Mouse (Mus musculus) small intestine, adult 2 months (tissue): ENCODE measurements around the gene Ctsw. TPM values are rescaled to one million over a fixed set of nuclear protein-coding genes. Genes with fewer than 3 reads are reported as not detected.

ENCODE experiments used
- H3K27ac ChIP-seq: fragments of 200-500 bp; 2 replicates; pipeline ENCODE4 v1.5.1; 2012; ENCODE audit warnings: low read depth, low read length, control low read depth, inconsistent platforms; ENCODE audit not compliant: insufficient read depth
- H3K27me3 ChIP-seq: fragments of 200-500 bp; 2 replicates; pipeline ENCODE4 v1.6.1; 2012; ENCODE audit warnings: mild to moderate bottlenecking, moderate library complexity, low read length, inconsistent platforms; ENCODE audit not compliant: control insufficient read depth, insufficient read depth
- H3K36me3 ChIP-seq: fragments of 200-500 bp; 2 replicates; pipeline ENCODE4 v1.6.1; 2012; ENCODE audit warnings: mild to moderate bottlenecking, low read length, control low read depth, inconsistent platforms; ENCODE audit not compliant: control insufficient read depth, insufficient read depth
- H3K4me1 ChIP-seq: fragments of 200-500 bp; 2 replicates; pipeline ENCODE4 v1.6.1; 2012; ENCODE audit warnings: low read length, inconsistent platforms, mixed read lengths; ENCODE audit not compliant: control insufficient read depth, insufficient read depth, insufficient read length
- H3K4me3 ChIP-seq: fragments of 200-500 bp; 2 replicates; pipeline ENCODE4 v1.5.1; 2012; ENCODE audit warnings: low read depth, mild to moderate bottlenecking, control low read depth, inconsistent platforms, low read length, moderate library complexity
- CTCF ChIP-seq: fragments of 200-500 bp; IDR thresholded peaks from 2 replicates; pipeline ENCODE4 v1.5.1; 2012; ENCODE audit warnings: low read depth, mild to moderate bottlenecking, control low read depth, inconsistent platforms, low read length, moderate library complexity, mixed read lengths; ENCODE audit not compliant: insufficient replicate concordance, insufficient read length; ENCODE audit errors: extremely low read depth
- POLR2A ChIP-seq: fragments of 200-500 bp; IDR thresholded peaks from 2 replicates; pipeline ENCODE4 v1.6.1; 2012; ENCODE audit warnings: low read depth, mild to moderate bottlenecking, control low read depth, inconsistent platforms, low read length, moderate library complexity
- WGBS: fragments of 180-500 bp; shearing (Covaris S2); methylation state at CpG from one replicate; pipeline ENCODE4 v1.1.7; 2018; 5-methylcytosine and 5-hydroxymethylcytosine counted together
- polyA plus RNA-seq: library from polyadenylated mRNA; depleted of rRNA; stranded (reverse); fragments of >200 nt; gene quantifications from 2 replicates; pipeline ENCODE4 v1.2.3, GENCODE M21; 2012

Ctsw gene
- polyA plus RNA-seq, 1 experiment, result 10.2 TPM

GRCm38 (mm10) chr19:5473720-5474119 lies 5.4 kb upstream of the Ctsw start, which contains the start of gene Efemp2:
Gene Efemp2 (plus strand): TSS chr19:5473954.
- peaks cover 5% of the 10 kb centered on the region; the same call in 1 of the 2 replicates for H3K4me1 ChIP-seq
- WGBS, result 3% methylated on average over 22 of the region's 22 CpGs
- TF ChIP-seq POLR2A (no peak), CTCF (no peak)

DNA sequence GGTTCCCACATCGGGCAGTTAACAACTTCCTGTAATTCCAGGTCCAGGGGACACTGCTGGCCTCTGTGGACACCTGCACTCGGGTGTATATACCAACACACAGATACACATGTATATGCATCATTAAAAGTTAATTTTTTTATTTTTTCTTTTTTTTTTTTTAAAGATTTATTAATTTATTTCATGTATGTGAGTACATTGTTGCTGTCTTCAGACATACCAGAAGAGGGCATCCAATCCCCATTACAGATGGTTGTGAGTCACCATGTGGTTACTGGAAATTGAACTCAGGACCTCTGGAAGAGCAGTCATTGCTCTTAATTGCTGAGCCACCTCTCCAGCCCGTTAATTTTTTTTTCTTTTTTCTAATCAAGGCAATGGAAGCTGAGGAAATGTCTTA lies 4.5 kb upstream of the Ctsw start:
- no peak overlapping the region for H3K4me3 ChIP-seq
- WGBS, result 71% methylated on average over 3 of the region's 3 CpGs
- 0 out of 2 replicates have a peak, but pooled peaks cover 1% of the 10 kb centered on the region for H3K36me3 ChIP-seq
- H3K4me1 ChIP-seq, result peaks cover 5% of the 10 kb centered on the region; the same call in 1 of the 2 replicates
- H3K27me3 ChIP-seq, result no peaks in the 10 kb centered on the region
- TF ChIP-seq CTCF, result no peak
- no peak for TF ChIP-seq POLR2A
- H3K27ac ChIP-seq, result no peak overlapping the region

More at GRCm38 (mm10) chr19:5473720-5474119, 5.4 kb upstream of the Ctsw start, which contains the start of gene Efemp2:
- Histone ChIP-seq H3K36me3 (no peaks in the 10 kb centered on the region), H3K4me3 (peak within 1 kb of the TSS; percentile 50), H3K27me3 (no peaks in the 10 kb centered on the region), H3K27ac (peak within 1 kb of the TSS; percentile 25; the same call in 1 of the 2 replicates)

DNA sequence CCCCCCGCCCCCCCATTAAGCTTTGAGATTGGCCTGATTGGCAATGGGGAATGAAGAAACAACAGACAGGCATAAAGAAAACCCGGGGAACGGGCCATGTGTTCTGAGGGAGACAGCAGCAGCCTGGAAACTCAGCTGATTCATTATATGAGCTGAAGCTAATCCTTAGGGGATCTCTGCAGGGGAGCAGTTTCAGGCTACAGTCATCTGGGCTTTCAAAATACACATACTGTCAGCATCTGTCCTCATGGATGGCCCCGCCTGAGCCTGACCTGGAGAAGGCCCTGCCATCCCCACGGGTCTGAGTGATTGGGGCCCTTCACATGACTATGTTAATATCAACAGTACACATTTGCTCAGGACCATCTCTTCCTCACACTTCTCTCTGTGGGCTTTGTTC lies 3.5 kb upstream of the Ctsw start:
- H3K4me1 ChIP-seq, result peaks cover 5% of the 10 kb centered on the region; the same call in 1 of the 2 replicates
- H3K27ac ChIP-seq, result no peak overlapping the region
- no peak overlapping the region for H3K4me3 ChIP-seq
- H3K27me3 ChIP-seq, result no peaks in the 10 kb centered on the region
- TF ChIP-seq POLR2A (no peak), CTCF (no peak)
- H3K36me3 ChIP-seq, result peaks cover 7% of the 10 kb centered on the region; the same call in 1 of the 2 replicates
- WGBS, result 60% methylated on average over 5 of the region's 5 CpGs

DNA sequence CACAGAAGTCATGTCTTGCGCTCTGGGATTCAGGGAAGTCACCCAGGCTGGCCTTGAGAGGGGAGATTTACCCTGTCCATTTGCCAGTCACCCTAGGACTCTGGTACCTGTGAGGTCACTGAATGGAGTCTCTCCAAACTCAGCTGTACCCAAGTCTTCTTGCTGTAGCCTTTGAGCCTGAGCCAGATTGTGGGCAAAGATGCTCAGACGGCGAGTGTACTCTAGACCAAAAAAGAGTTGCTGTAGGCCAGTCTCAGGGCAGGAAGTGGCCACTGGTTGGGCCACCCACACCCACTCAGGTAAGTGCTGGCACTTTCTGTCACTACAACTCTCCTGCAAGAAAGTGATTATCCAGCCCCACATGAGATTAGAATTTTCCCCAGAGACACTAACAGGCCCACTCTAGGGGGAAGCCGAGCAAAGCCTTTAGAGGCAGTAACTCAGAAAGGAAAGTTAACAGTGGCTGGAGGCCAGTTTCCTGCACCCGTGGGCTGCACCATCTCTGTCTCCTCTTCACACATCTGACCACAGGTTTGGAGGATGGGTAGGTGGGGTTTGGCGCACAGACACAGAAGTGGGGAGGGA lies 1.3 kb downstream of the Ctsw start:
- peaks cover 47% of the 10 kb centered on the region for H3K36me3 ChIP-seq
- no peaks in the 10 kb centered on the region for H3K4me1 ChIP-seq
- H3K27me3 ChIP-seq, result no peaks in the 10 kb centered on the region
- no peak overlapping the region for H3K27ac ChIP-seq
- no peak overlapping the region for H3K4me3 ChIP-seq
- no peak for TF ChIP-seq POLR2A
- no peak for TF ChIP-seq CTCF
- WGBS, result 79% methylated on average over 6 of the region's 6 CpGs

GRCm38 (mm10) chr19:5465037-5465436 lies 3.3 kb downstream of the Ctsw start:
- Histone ChIP-seq H3K27ac (no peak overlapping the region), H3K4me1 (peaks cover 2% of the 10 kb centered on the region; the same call in 1 of the 2 replicates), H3K4me3 (no peak overlapping the region), H3K27me3 (no peaks in the 10 kb centered on the region), H3K36me3 (peaks cover 47% of the 10 kb centered on the region)
- no peak for TF ChIP-seq POLR2A
- no peak for TF ChIP-seq CTCF
- 95% methylated on average over 8 of the region's 8 CpGs for WGBS

- H3K4me1 ChIP-seq, result peaks cover 2% of the 10 kb centered on the region; the same call in 1 of the 2 replicates
- TF ChIP-seq POLR2A, result no peak
- TF ChIP-seq CTCF, result peak; percentile 80; the same call in 1 of the 2 replicates
- H3K27ac ChIP-seq, result no peak overlapping the region
- no peaks in the 10 kb centered on the region for H3K27me3 ChIP-seq
- no peak overlapping the region for H3K4me3 ChIP-seq
- 66% methylated on average over 15 of the region's 15 CpGs for WGBS
- H3K36me3 ChIP-seq, result peaks cover 47% of the 10 kb centered on the region
Observed at GRCm38 (mm10) chr19:5463791-5464562, 4.3 kb downstream of the Ctsw start.

DNA sequence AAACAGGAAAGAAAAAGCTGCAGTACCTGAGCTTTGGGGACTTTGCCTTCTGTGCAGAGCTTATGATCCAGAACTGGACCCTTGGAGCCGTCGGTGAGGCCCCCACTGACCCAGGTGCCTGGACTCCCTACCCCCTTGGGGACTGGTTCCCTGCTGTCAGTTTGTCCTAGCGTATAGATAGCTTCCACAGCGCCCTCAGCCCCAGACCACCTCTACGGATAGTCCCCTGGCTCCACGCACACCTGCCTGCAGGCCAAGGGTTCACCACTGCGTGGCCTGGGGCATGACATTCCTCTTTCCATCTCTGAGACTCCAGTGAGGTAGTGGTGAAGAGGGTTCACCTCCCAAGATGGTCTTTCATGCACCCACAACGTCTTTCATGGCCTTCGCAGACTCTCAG lies 5.1 kb downstream of the Ctsw start:
- H3K4me3 ChIP-seq, result no peak overlapping the region
- H3K27me3 ChIP-seq, result no peaks in the 10 kb centered on the region
- peaks cover 2% of the 10 kb centered on the region; the same call in 1 of the 2 replicates for H3K4me1 ChIP-seq
- H3K27ac ChIP-seq, result no peak overlapping the region
- TF ChIP-seq POLR2A, result no peak
- TF ChIP-seq CTCF, result no peak
- WGBS, result 91% methylated on average over 9 of the region's 9 CpGs
- peaks cover 47% of the 10 kb centered on the region for H3K36me3 ChIP-seq
